Mouse (Mus musculus) small intestine, adult 2 months (tissue): Measurements from ENCODE around the gene Gm10799. TPM values are rescaled to one million over a fixed set of nuclear protein-coding genes. Genes with fewer than 3 reads are reported as not detected.

ENCODE experiments used
- H3K27ac ChIP-seq: fragments of 200-500 bp; 2 replicates; pipeline ENCODE4 v1.5.1; 2012; ENCODE audit warnings: low read depth, low read length, control low read depth, inconsistent platforms; ENCODE audit not compliant: insufficient read depth
- H3K27me3 ChIP-seq: fragments of 200-500 bp; 2 replicates; pipeline ENCODE4 v1.6.1; 2012; ENCODE audit warnings: mild to moderate bottlenecking, moderate library complexity, low read length, inconsistent platforms; ENCODE audit not compliant: control insufficient read depth, insufficient read depth
- H3K36me3 ChIP-seq: fragments of 200-500 bp; 2 replicates; pipeline ENCODE4 v1.6.1; 2012; ENCODE audit warnings: mild to moderate bottlenecking, low read length, control low read depth, inconsistent platforms; ENCODE audit not compliant: control insufficient read depth, insufficient read depth
- H3K4me1 ChIP-seq: fragments of 200-500 bp; 2 replicates; pipeline ENCODE4 v1.6.1; 2012; ENCODE audit warnings: low read length, inconsistent platforms, mixed read lengths; ENCODE audit not compliant: control insufficient read depth, insufficient read depth, insufficient read length
- H3K4me3 ChIP-seq: fragments of 200-500 bp; 2 replicates; pipeline ENCODE4 v1.5.1; 2012; ENCODE audit warnings: low read depth, mild to moderate bottlenecking, control low read depth, inconsistent platforms, low read length, moderate library complexity
- CTCF ChIP-seq: fragments of 200-500 bp; IDR thresholded peaks from 2 replicates; pipeline ENCODE4 v1.5.1; 2012; ENCODE audit warnings: low read depth, mild to moderate bottlenecking, control low read depth, inconsistent platforms, low read length, moderate library complexity, mixed read lengths; ENCODE audit not compliant: insufficient replicate concordance, insufficient read length; ENCODE audit errors: extremely low read depth
- POLR2A ChIP-seq: fragments of 200-500 bp; IDR thresholded peaks from 2 replicates; pipeline ENCODE4 v1.6.1; 2012; ENCODE audit warnings: low read depth, mild to moderate bottlenecking, control low read depth, inconsistent platforms, low read length, moderate library complexity
- WGBS: fragments of 180-500 bp; shearing (Covaris S2); methylation state at CpG from one replicate; pipeline ENCODE4 v1.1.7; 2018; 5-methylcytosine and 5-hydroxymethylcytosine counted together
- polyA plus RNA-seq: library from polyadenylated mRNA; depleted of rRNA; stranded (reverse); fragments of >200 nt; gene quantifications from 2 replicates; pipeline ENCODE4 v1.2.3, GENCODE M21; 2012; rRNA removed

Gene Gm10799
- polyA plus RNA-seq, 1 experiment: not detected

DNA sequence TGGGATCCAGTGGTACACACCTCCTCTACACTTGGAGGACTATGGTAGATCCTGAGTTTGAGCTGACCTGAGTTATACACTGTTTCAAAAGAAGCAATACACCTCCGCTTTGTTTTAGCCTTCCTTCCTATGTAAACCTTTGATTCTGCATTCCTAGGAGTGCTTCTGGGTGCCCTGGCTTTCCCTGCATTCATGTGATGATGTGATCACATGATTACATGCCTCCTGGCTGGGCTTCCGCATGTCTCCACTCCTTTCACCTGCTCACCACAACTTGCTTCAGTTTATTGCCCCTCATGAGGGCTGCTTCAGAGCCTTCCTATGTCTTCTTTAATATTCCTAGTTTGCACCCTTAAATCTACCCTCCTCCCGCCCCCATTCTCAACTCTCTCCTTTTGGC, 36.3 kb downstream of the Gm10799 start:
- no peak for TF ChIP-seq POLR2A
- no peak for TF ChIP-seq CTCF
- Histone ChIP-seq H3K36me3 (peaks cover 17% of the 10 kb centered on the region), H3K27me3 (no peaks in the 10 kb centered on the region), H3K4me1 (peaks cover 4% of the 10 kb centered on the region), H3K27ac (no peak overlapping the region), H3K4me3 (no peak overlapping the region)
- 86% methylated on average over 3 of the region's 3 CpGs for WGBS

GRCm38 (mm10) chr2:104030381-104030780, 38.0 kb downstream of the Gm10799 start:
- no peak overlapping the region for H3K4me3 ChIP-seq
- no peaks in the 10 kb centered on the region for H3K27me3 ChIP-seq
- no peak overlapping the region for H3K27ac ChIP-seq
- TF ChIP-seq CTCF: no peak
- no peak for TF ChIP-seq POLR2A
- peaks cover 4% of the 10 kb centered on the region for H3K4me1 ChIP-seq
- 65% methylated on average over 3 of the region's 3 CpGs for WGBS
- peaks cover 14% of the 10 kb centered on the region for H3K36me3 ChIP-seq

DNA sequence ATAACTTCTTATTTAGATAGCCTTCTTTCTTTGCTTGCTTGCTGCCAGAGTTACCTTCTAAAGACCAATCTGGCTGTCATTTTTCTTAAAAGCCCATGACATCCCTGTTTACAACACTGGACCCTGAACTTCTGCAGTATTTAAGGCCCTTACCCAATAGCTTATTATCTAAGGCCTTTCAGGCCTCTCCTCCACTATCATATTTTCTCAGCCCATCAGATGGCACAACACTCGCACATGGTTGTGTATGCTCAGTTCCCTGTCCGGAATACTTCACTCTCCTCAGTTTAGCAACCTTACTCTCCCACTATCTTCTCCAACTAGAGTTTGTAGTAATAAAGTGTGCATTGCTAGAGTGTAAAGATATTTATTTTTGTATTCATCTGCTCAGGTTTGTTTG, 39.3 kb downstream of the Gm10799 start:
- Histone ChIP-seq H3K27ac (no peak overlapping the region), H3K27me3 (no peaks in the 10 kb centered on the region), H3K4me3 (no peak overlapping the region), H3K4me1 (peaks cover 4% of the 10 kb centered on the region), H3K36me3 (peaks cover 11% of the 10 kb centered on the region)
- TF ChIP-seq POLR2A (no peak), CTCF (no peak)
- 33% methylated on average over 2 of the region's 2 CpGs for WGBS

- Histone ChIP-seq H3K4me1 (peaks cover 4% of the 10 kb centered on the region), H3K4me3 (peak within 1 kb of the TSS; percentile 92), H3K27ac (0 out of 2 replicates have a peak within 1 kb of the TSS, but pooled peaks have one; percentile 12), H3K36me3 (peaks cover 7% of the 10 kb centered on the region; the same call in 1 of the 2 replicates), H3K27me3 (no peaks in the 10 kb centered on the region)
- no peak; the same call in 1 of the 2 replicates for TF ChIP-seq POLR2A
- TF ChIP-seq CTCF: no peak
- WGBS: under 1% methylated on average over 32 of the region's 32 CpGs
These were observed 40.1 kb downstream of the Gm10799 start, which contains the start of gene 4931422A03Rik for GRCm38 (mm10) chr2:104028139-104028723. Gene 4931422A03Rik, minus strand, starts transcription at chr2:104028361.

- H3K4me3 ChIP-seq: peak within 1 kb of the TSS; percentile 92
- H3K27ac ChIP-seq: 0 out of 2 replicates have a peak within 1 kb of the TSS, but pooled peaks have one; percentile 12
- H3K27me3 ChIP-seq: no peaks in the 10 kb centered on the region
- peaks cover 5% of the 10 kb centered on the region; the same call in 1 of the 2 replicates for H3K36me3 ChIP-seq
- H3K4me1 ChIP-seq: peaks cover 4% of the 10 kb centered on the region
- 2% methylated on average over 42 of the region's 44 CpGs for WGBS
- TF ChIP-seq CTCF (peak; percentile 46; the same call in 1 of the 2 replicates), POLR2A (no peak; the same call in 1 of the 2 replicates)
These were observed 40.8 kb downstream of the Gm10799 start, which contains the start of gene Fbxo3 for GRCm38 (mm10) chr2:104027458-104028138. Gene Fbxo3, plus strand, starts transcription at chr2:104027721.

DNA sequence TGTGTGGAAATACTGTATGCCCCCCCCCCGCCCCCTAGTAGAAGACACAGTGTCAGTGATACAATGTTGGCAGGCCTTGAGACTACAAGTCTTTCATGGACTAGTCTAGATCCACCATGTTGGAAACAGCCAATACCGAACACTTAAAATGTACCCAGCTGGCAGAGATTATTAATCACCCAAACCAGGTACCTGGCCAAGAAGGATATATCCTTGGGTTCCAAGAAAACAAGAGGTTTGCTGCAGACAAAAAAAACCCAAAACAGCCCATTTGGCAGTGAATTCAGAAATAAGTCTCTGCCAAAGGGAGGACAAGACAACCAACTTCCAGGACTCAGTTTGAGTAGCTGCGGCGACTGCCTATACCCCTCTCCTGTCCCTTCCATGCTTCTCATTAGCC, 43.7 kb downstream of the Gm10799 start:
- no peak for TF ChIP-seq POLR2A
- TF ChIP-seq CTCF: no peak
- H3K27ac ChIP-seq: no peak overlapping the region
- peaks cover 4% of the 10 kb centered on the region for H3K4me1 ChIP-seq
- no peaks in the 10 kb centered on the region for H3K36me3 ChIP-seq
- 93% methylated on average over 4 of the region's 4 CpGs for WGBS
- no peak overlapping the region for H3K4me3 ChIP-seq
- H3K27me3 ChIP-seq: no peaks in the 10 kb centered on the region

DNA sequence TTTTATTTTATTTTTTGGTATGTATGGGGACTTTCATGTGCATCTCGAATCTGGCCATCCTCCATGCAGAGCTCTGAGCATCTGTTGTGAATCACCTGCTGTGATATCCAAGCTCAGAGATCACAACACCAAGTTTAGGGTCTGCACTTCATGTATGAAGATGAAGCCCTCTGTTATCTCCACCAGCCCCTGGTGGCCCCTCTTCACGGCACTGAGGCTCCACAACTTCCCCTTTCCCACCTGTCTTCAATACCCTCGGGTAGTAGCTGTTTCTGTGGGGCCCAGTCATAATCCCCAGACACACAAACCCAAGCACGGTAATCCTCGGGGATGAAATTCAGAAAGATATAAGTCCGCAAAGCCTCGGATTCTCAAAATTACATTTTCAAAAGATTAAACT, 45.3 kb downstream of the Gm10799 start:
- TF ChIP-seq CTCF (no peak), POLR2A (no peak)
- Histone ChIP-seq H3K36me3 (no peaks in the 10 kb centered on the region), H3K4me3 (no peak overlapping the region), H3K27me3 (no peaks in the 10 kb centered on the region), H3K27ac (no peak overlapping the region), H3K4me1 (peaks cover 3% of the 10 kb centered on the region; the same call in 1 of the 2 replicates)
- WGBS: 76% methylated on average over 7 of the region's 7 CpGs

Other genes starting within 250 kb of the Gm10799 start
- gene Lmo2, start 110.6 kb downstream of the Gm10799 start, polyA plus RNA-seq: 7.5 and 13.1 TPM in 2 replicates
- 4.6 and 6.9 TPM in 2 replicates for gene Fbxo3, start 40.8 kb downstream of the Gm10799 start, polyA plus RNA-seq
- not detected in 2 replicates for gene 4931422A03Rik, start 40.2 kb downstream of the Gm10799 start, polyA plus RNA-seq
- gene Gm10912, start 2.7 kb downstream of the Gm10799 start, polyA plus RNA-seq: 0.15 TPM in 1 of 2 replicates, not detected in the other
- 0.38 and 0.50 TPM in 2 replicates for gene Cd59b, start 1.3 kb upstream of the Gm10799 start, polyA plus RNA-seq
- gene Cd59a, start 27.3 kb upstream of the Gm10799 start, polyA plus RNA-seq: 3.8 and 5.2 TPM in 2 replicates
- not detected in 2 replicates for gene A930018P22Rik, start 54.2 kb upstream of the Gm10799 start, polyA plus RNA-seq